Mouse (Mus musculus) small intestine, adult 2 months (tissue): ENCODE data around the gene Dkc1.

Experiments
- CTCF ChIP-seq: fragments of 200-500 bp; IDR thresholded peaks from 2 replicates; pipeline ENCODE4 v1.5.1; 2012; ENCODE audit warnings: low read depth, mild to moderate bottlenecking, control low read depth, inconsistent platforms, low read length, moderate library complexity, mixed read lengths; ENCODE audit not compliant: insufficient replicate concordance, insufficient read length; ENCODE audit errors: extremely low read depth
- POLR2A ChIP-seq: fragments of 200-500 bp; IDR thresholded peaks from 2 replicates; pipeline ENCODE4 v1.6.1; 2012; ENCODE audit warnings: low read depth, mild to moderate bottlenecking, control low read depth, inconsistent platforms, low read length, moderate library complexity

DNA sequence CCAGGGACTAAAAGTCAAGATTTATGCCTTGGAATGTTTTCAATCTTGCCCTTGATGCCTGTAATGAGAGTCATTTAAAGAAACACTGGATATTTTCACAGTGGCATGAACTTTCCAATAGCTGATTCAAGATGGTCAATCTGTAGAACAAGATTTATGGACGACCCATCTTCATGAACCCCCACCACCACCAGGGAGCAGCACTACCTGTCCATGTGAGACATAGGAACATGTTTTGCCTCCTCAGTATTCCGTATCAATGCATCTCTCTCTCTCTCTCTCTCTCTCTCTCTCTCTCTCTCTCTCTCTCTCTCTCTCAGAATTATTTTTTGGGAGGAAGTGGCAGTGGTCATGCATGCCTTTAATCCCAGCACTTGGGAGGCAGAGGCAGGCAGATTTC lies 13.3 kb upstream of the Dkc1 start:
- TF ChIP-seq CTCF: no peak
- no peak for TF ChIP-seq POLR2A
